Mouse (Mus musculus) ES-E14 (cell line): ENCODE data around the gene AC131692.1. TPM values are rescaled to one million over a fixed set of nuclear protein-coding genes. Genes with fewer than 3 reads are reported as not detected.
A peak's percentile ranks its signal among the peaks of the same experiment; 100 is the strongest.

Experiments
- DNase-seq: peaks from one replicate; pipeline ENCODE4 v3.0.0-alpha.2; 2013; ENCODE audit warnings: low read depth, low spot score
- H3K27ac ChIP-seq: 2 replicates; pipeline ENCODE4 v1.5.1; 2012; ENCODE audit warnings: low read depth, mild to moderate bottlenecking, low read length, moderate library complexity, mixed read lengths; ENCODE audit not compliant: poor library complexity, insufficient read depth, severe bottlenecking
- H3K36me3 ChIP-seq: 2 replicates; pipeline ENCODE4 v1.6.1; 2012; ENCODE audit warnings: mild to moderate bottlenecking, low read length, moderate library complexity, mixed read lengths; ENCODE audit not compliant: control insufficient read depth, poor library complexity, insufficient read depth, severe bottlenecking
- H3K4me1 ChIP-seq, 2 experiments: fragments of 150-350 bp in 1 of 2; sonication (generic) in 1 of 2; 2 replicates each; pipeline ENCODE4 v1.6.1; 2012; ENCODE audit warnings: low read length in 2 of 2, mild to moderate bottlenecking in 1 of 2, mixed read lengths in 1 of 2; ENCODE audit not compliant: control insufficient read depth in 2 of 2, insufficient read depth in 2 of 2, poor library complexity in 1 of 2
- H3K4me3 ChIP-seq, 2 experiments: fragments of 150-350 bp in 1 of 2; sonication (generic) in 1 of 2; 2 replicates each; pipeline ENCODE4 v1.5.1; 2012; ENCODE audit warnings: low read length in 2 of 2, low read depth in 1 of 2, mild to moderate bottlenecking in 1 of 2, mixed read lengths in 1 of 2; ENCODE audit not compliant: insufficient read depth in 1 of 2, poor library complexity in 1 of 2, severe bottlenecking in 1 of 2
- H3K9ac ChIP-seq: 2 replicates; pipeline ENCODE4 v1.6.1; 2012; ENCODE audit warnings: low read depth, mild to moderate bottlenecking, low read length, mixed read lengths; ENCODE audit not compliant: poor library complexity, insufficient read depth, severe bottlenecking
- H3K9me3 ChIP-seq: fragments of 150-350 bp; sonication (generic); 2 replicates; pipeline ENCODE4 v1.6.1; 2012; ENCODE audit warnings: low read depth, mild to moderate bottlenecking, low read length; ENCODE audit not compliant: control insufficient read depth, insufficient read depth
- CHD2 ChIP-seq: IDR thresholded peaks from 2 replicates; pipeline ENCODE4 v1.6.1; 2014; ENCODE audit warnings: mild to moderate bottlenecking, low read depth, low read length, inconsistent platforms
- HCFC1 ChIP-seq: IDR thresholded peaks from 2 replicates; pipeline ENCODE4 v1.6.1; 2012; ENCODE audit warnings: low read length, inconsistent platforms, borderline replicate concordance; ENCODE audit not compliant: insufficient read depth
- MAFK ChIP-seq: IDR thresholded peaks from 2 replicates; pipeline ENCODE4 v1.6.1; 2014; ENCODE audit warnings: mild to moderate bottlenecking, low read depth, low read length, inconsistent platforms; ENCODE audit not compliant: insufficient read depth
- ZC3H11A ChIP-seq: IDR thresholded peaks from 2 replicates; pipeline ENCODE4 v1.6.1; 2012; ENCODE audit warnings: low read depth, mild to moderate bottlenecking, inconsistent platforms, low read length, borderline replicate concordance
- ZNF384 ChIP-seq: IDR thresholded peaks from 2 replicates; pipeline ENCODE4 v1.6.1; 2012; ENCODE audit warnings: low read depth, low read length, inconsistent platforms
- in situ Hi-C, 2 experiments: fragments of 600-800 bp; cut with MboI; formaldehyde crosslinking; loops; one replicate each; pipeline ENCODE4 v1.15.1; 2025; ENCODE audit warnings: low sequenced_read_pairs in 2 of 2, inconsistent platforms in 1 of 2; ENCODE audit not compliant: unreplicated experiment in 2 of 2
- total RNA-seq: library from RNA; depleted of rRNA; stranded (reverse); fragments of 300-350 nt; gene quantifications from 2 replicates; pipeline ENCODE4 v1.2.3, GENCODE M21; 2012

AC131692.1 gene
- total RNA-seq, 1 experiment = 3.4 TPM

GRCm38 (mm10) chr19:6104476-6104875, 10.3 kb downstream of the AC131692.1 start:
- no peak overlapping the region for H3K4me3 ChIP-seq
- in situ Hi-C loops = no loop called here
- DNase-seq = no peak

GRCm38 (mm10) chr19:6105586-6105985, 11.4 kb downstream of the AC131692.1 start, which contains the start of gene Naaladl1:
Naaladl1 (plus strand) TSS chr19:6105782.
- Histone ChIP-seq H3K4me3 (no peak within 1 kb of the TSS), H3K36me3 (peaks cover 4% of the 10 kb centered on the region; the same call in 1 of the 2 replicates), H3K27ac (no peak within 1 kb of the TSS), H3K9me3 (no peaks in the 10 kb centered on the region), H3K4me1 (peaks cover 0 to 11% of the 10 kb centered on the region in 2 experiments; a peak in 2 of 4 replicates), H3K9ac (peak within 1 kb of the TSS; percentile 17; the same call in 1 of the 2 replicates)
- in situ Hi-C loops = no loop called here
- no peak for DNase-seq
- TF ChIP-seq ZC3H11A (no peak), ZNF384 (no peak), HCFC1 (no peak), MAFK (no peak), CHD2 (no peak)

More at GRCm38 (mm10) chr19:6104476-6104875, 10.3 kb downstream of the AC131692.1 start:
- H3K36me3 ChIP-seq = peaks cover 8% of the 10 kb centered on the region; the same call in 1 of the 2 replicates
- no peaks in the 10 kb centered on the region for H3K9me3 ChIP-seq
- no peak for TF ChIP-seq ZC3H11A
- TF ChIP-seq CHD2 = no peak
- no peak for TF ChIP-seq ZNF384
- TF ChIP-seq MAFK = no peak
- TF ChIP-seq HCFC1 = no peak
- no peak overlapping the region for H3K27ac ChIP-seq
- peaks cover 0 to 15% of the 10 kb centered on the region in 2 experiments; a peak in 2 of 4 replicates for H3K4me1 ChIP-seq
- no peak overlapping the region for H3K9ac ChIP-seq

DNA sequence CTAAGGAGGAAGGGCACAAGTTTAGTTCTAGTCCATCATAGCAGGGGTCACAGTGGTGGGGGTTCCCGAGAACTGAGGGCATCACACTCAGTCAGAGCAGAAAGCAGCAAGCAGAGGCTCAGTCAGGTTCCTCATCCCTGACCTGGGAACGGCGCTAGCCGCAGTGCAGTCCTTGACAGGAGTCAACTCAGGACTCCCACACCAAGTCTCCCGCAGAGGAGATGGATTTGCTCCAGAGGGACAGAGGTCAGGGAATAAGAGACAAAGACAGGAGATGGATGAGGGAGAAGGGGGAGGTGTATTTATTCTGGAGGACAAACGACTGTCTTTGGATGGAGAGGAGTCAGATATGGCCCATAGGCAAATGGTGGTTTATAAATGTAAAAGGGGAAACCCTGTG, 18.9 kb downstream of the AC131692.1 start:
- no peak overlapping the region for H3K27ac ChIP-seq
- no peaks in the 10 kb centered on the region for H3K9me3 ChIP-seq
- peaks cover 18% of the 10 kb centered on the region for H3K36me3 ChIP-seq
- no peak overlapping the region for H3K4me3 ChIP-seq
- peaks cover 0 to 3% of the 10 kb centered on the region in 2 experiments; a peak in 1 of 4 replicates for H3K4me1 ChIP-seq
- DNase-seq = no peak
- H3K9ac ChIP-seq = no peak overlapping the region
- in situ Hi-C loops = no loop called here
- TF ChIP-seq ZC3H11A = no peak
- no peak for TF ChIP-seq CHD2
- no peak for TF ChIP-seq MAFK
- no peak for TF ChIP-seq ZNF384
- TF ChIP-seq HCFC1 = no peak

DNA sequence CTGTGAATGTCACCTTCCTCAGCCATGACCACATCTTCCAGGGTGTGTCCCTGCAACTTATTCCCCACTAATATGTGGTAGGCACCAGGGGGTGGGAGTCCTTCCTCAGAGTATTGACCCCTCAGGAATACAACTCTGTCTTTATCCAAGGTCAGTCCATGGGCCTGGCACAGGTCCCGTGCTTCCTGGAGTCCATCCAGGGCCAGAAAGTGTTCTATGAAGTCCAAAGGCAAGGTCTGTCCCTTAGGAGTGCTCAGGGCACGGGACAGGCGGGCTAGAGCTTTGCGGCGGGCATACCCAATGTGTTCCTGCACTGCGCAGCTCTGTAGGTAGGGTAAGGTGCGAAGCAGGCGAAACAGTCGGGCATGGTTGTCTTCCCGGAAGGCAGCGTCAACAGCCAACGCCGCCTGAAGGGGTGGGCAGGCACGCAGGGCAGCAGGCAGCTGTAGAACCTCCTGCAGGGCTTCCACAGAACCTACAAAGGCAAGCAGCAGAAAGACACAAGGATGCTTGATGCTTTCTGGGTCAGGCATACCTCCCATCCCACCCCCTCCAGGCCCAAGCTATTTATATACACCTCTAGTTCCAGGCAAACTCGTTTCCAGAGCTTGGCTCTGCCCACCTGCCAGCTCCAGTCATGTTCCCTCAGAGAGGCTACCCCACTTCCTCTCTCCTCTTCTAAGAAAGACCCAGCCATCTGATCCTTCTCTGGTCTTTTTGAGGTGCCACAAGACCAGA, 22.1 kb downstream of the AC131692.1 start:
- H3K4me1 ChIP-seq = peaks cover 2 to 8% of the 10 kb centered on the region in 2 experiments; a peak in 1 of 4 replicates
- H3K4me3 ChIP-seq = no peak overlapping the region
- H3K9ac ChIP-seq = peak overlapping the region; percentile 6; the same call in 1 of the 2 replicates
- in situ Hi-C loops = no loop called here
- H3K36me3 ChIP-seq = peaks cover 18% of the 10 kb centered on the region
- no peak overlapping the region for H3K27ac ChIP-seq
- DNase-seq = no peak
- no peaks in the 10 kb centered on the region for H3K9me3 ChIP-seq
- TF ChIP-seq ZNF384 (no peak), HCFC1 (no peak), MAFK (no peak), ZC3H11A (no peak), CHD2 (no peak)
